Mouse (Mus musculus) large intestine, adult 2 months (tissue): Measurements from ENCODE around the gene BC052040. TPM values are rescaled to one million over a fixed set of nuclear protein-coding genes. Genes with fewer than 3 reads are reported as not detected.

ENCODE experiments used
- DNase-seq: peaks from one replicate; pipeline ENCODE4 v3.0.0-alpha.2; 2012; ENCODE audit warnings: low read depth, low spot score
- WGBS: fragments of 180-500 bp; shearing (Covaris S2); methylation state at CpG from one replicate; pipeline ENCODE4 v1.1.7; 2018; 5-methylcytosine and 5-hydroxymethylcytosine counted together
- polyA plus RNA-seq: library from polyadenylated mRNA; depleted of rRNA; stranded (reverse); fragments of >200 nt; gene quantifications from 2 replicates; pipeline ENCODE4 v1.2.3, GENCODE M21; 2012

BC052040 gene
- polyA plus RNA-seq, 1 experiment: 2.9 TPM

- 69% methylated on average over 7 of the region's 7 CpGs for WGBS
Observed at GRCm38 (mm10) chr2:115742061-115742460, 160.5 kb downstream of the BC052040 start.

GRCm38 (mm10) chr2:115747639-115748038, 166.1 kb downstream of the BC052040 start:
- no peak for DNase-seq
- 98% methylated on average over 3 of the region's 3 CpGs for WGBS

More at GRCm38 (mm10) chr2:115742061-115742460, 160.5 kb downstream of the BC052040 start:
- no peak for DNase-seq

- WGBS: 66% methylated on average over 7 of the region's 7 CpGs
- DNase-seq: no peak
Observed at GRCm38 (mm10) chr2:115751177-115751576, 169.7 kb downstream of the BC052040 start.

GRCm38 (mm10) chr2:115757685-115758084, 176.2 kb downstream of the BC052040 start:
- no peak for DNase-seq
- 40% methylated on average over 6 of the region's 6 CpGs for WGBS

- 38% methylated on average over 6 of the region's 6 CpGs for whole genome bisulfite sequencing
- no peak for DNase-seq
Observed at GRCm38 (mm10) chr2:115758542-115758941, 177.0 kb downstream of the BC052040 start.

- 56% methylated on average over 8 of the region's 8 CpGs for WGBS
Observed at GRCm38 (mm10) chr2:115764595-115765305, 183.2 kb downstream of the BC052040 start.

GRCm38 (mm10) chr2:115769597-115770305, 188.2 kb downstream of the BC052040 start:
- 90% methylated on average over 10 of the region's 10 CpGs for WGBS
- DNase-seq: no peak

More at GRCm38 (mm10) chr2:115764595-115765305, 183.2 kb downstream of the BC052040 start:
- no peak for DNase-seq

GRCm38 (mm10) chr2:115772709-115773108, 191.2 kb downstream of the BC052040 start:
- DNase-seq: no peak
- 81% methylated on average over 1 of the region's 1 CpGs for WGBS

GRCm38 (mm10) chr2:115774153-115774908, 192.8 kb downstream of the BC052040 start:
- no peak for DNase-seq
- WGBS: 74% methylated on average over 5 of the region's 5 CpGs

- 33% methylated on average over 8 of the region's 8 CpGs for WGBS
- no peak for DNase-seq
Observed at GRCm38 (mm10) chr2:115775488-115776217, 194.1 kb downstream of the BC052040 start.

- no peak for DNase-seq
- WGBS: 55% methylated on average over 17 of the region's 17 CpGs
Observed at GRCm38 (mm10) chr2:115776924-115777860, 195.7 kb downstream of the BC052040 start.

GRCm38 (mm10) chr2:115780546-115781011, 199.1 kb downstream of the BC052040 start:
- WGBS: 64% methylated on average over 5 of the region's 5 CpGs
- DNase-seq: no peak

GRCm38 (mm10) chr2:115785687-115786086, 204.2 kb downstream of the BC052040 start:
- 25% methylated on average over 6 of the region's 6 CpGs for WGBS

GRCm38 (mm10) chr2:115798839-115799238, 217.3 kb downstream of the BC052040 start:
- 72% methylated on average over 6 of the region's 6 CpGs for WGBS
- no peak for DNase-seq

More at GRCm38 (mm10) chr2:115785687-115786086, 204.2 kb downstream of the BC052040 start:
- no peak for DNase-seq

GRCm38 (mm10) chr2:115808376-115808775, 226.9 kb downstream of the BC052040 start:
- 62% methylated on average over 4 of the region's 4 CpGs for WGBS
- DNase-seq: no peak

GRCm38 (mm10) chr2:115813316-115813715, 231.8 kb downstream of the BC052040 start:
- no peak for DNase-seq
- 24% methylated on average over 11 of the region's 11 CpGs for WGBS

GRCm38 (mm10) chr2:115813721-115814120, 232.2 kb downstream of the BC052040 start:
- WGBS: 42% methylated on average over 6 of the region's 6 CpGs
- DNase-seq: no peak

- no peak for DNase-seq
- 37% methylated on average over 6 of the region's 6 CpGs for WGBS
Observed at GRCm38 (mm10) chr2:115817959-115818358, 236.4 kb downstream of the BC052040 start.
